Mouse (Mus musculus) heart, embryonic 16.5 days (tissue): ENCODE measurements around the gene Cpeb2. TPM values are rescaled to one million over a fixed set of nuclear protein-coding genes. Genes with fewer than 3 reads are reported as not detected.

Experiments
- ATAC-seq: fragments of 200-750 bp; cut with Nextera tagmentation; replicated peaks from 2 replicates; pipeline ENCODE4 v1.8.0; 2017; ENCODE audit warnings: moderate number of reproducible peaks; ENCODE audit not compliant: insufficient read depth, low FRiP score; ENCODE audit errors: extremely low read depth
- H3K27ac ChIP-seq: fragments of 300-500 bp; sonication (generic); 2 replicates; pipeline ENCODE4 v1.5.1; 2014; ENCODE audit warnings: mild to moderate bottlenecking, low read length, control low read depth, moderate library complexity
- H3K27me3 ChIP-seq: fragments of 300-500 bp; sonication (generic); 2 replicates; pipeline ENCODE4 v1.6.1; 2014; ENCODE audit warnings: low read length, mixed read lengths; ENCODE audit not compliant: control insufficient read depth, insufficient read depth
- H3K36me3 ChIP-seq: fragments of 300-500 bp; sonication (generic); 2 replicates; pipeline ENCODE4 v1.6.1; 2014; ENCODE audit not compliant: control insufficient read depth, insufficient read depth
- H3K4me1 ChIP-seq: fragments of 300-500 bp; sonication (generic); 2 replicates; pipeline ENCODE4 v1.6.1; 2014; ENCODE audit warnings: low read length, mixed read lengths; ENCODE audit not compliant: control insufficient read depth, insufficient read depth
- H3K4me2 ChIP-seq: fragments of 300-500 bp; sonication (generic); 2 replicates; pipeline ENCODE4 v1.6.1; 2014; ENCODE audit warnings: low read depth, mild to moderate bottlenecking, control low read depth, low read length
- H3K4me3 ChIP-seq: fragments of 300-500 bp; sonication (generic); 2 replicates; pipeline ENCODE4 v1.5.1; 2014; ENCODE audit warnings: mild to moderate bottlenecking, control low read depth, low read length
- H3K9ac ChIP-seq: fragments of 300-500 bp; sonication (generic); 2 replicates; pipeline ENCODE4 v1.6.1; 2014; ENCODE audit warnings: low read length, control low read depth
- H3K9me3 ChIP-seq: fragments of 300-500 bp; sonication (generic); replicated peaks from 2 replicates; pipeline ENCODE4 v1.6.1; 2016; ENCODE audit warnings: low read length; ENCODE audit not compliant: control insufficient read depth
- WGBS: fragments of 180-500 bp; shearing (Covaris S2); extraction: QIAGEN DNeasy Blood & Tissue Kit; methylation state at CpG from one replicate; pipeline ENCODE4 v1.1.7; 2014; 5-methylcytosine and 5-hydroxymethylcytosine counted together
- polyA plus RNA-seq: library from polyadenylated mRNA; unstranded; fragments of >200 nt; fragmentation: Nextera tagmentation; extraction: Ambion mirVana; gene quantifications from 2 replicates; pipeline ENCODE4 v1.2.1, GENCODE M21; 2015

Gene Cpeb2
- polyA plus RNA-seq, 1 experiment from 2014 or later: 4.5 TPM

GRCm38 (mm10) chr5:43235186-43235785 is 2.3 kb downstream of the Cpeb2 start:
- H3K27ac ChIP-seq: peak overlapping the region; percentile 97
- peak overlapping the region; percentile 100 for H3K9ac ChIP-seq
- H3K36me3 ChIP-seq: no peaks in the 10 kb centered on the region; the same call in 1 of the 2 replicates
- 1% methylated on average over 27 of the region's 27 CpGs for WGBS
- H3K4me1 ChIP-seq: peaks cover 10% of the 10 kb centered on the region
- no peaks in the 10 kb centered on the region for H3K9me3 ChIP-seq
- no peak for ATAC-seq
- H3K4me2 ChIP-seq: peak overlapping the region; percentile 68
- no peaks in the 10 kb centered on the region for H3K27me3 ChIP-seq
- peak overlapping the region; percentile 99 for H3K4me3 ChIP-seq

DNA sequence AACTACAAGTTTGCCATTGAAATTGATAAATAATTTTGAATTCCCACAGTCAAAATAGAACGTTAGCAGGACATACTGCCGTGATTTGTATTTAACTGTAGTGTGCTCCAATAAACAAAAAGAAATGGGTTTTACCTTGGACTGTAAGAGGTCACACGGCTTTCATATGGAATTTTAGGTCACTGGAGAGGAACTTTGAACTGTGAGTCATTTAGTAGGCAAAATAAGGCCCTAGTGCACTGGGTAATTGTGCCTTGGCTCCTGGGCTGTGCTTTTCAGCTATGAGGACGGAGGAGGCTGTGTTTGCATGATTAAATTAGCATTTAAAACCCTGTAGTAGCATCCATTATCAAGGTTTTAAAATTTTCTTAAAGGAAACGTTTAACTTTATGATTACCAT is 3.0 kb downstream of the Cpeb2 start:
- 24% methylated on average over 5 of the region's 5 CpGs for WGBS
- Histone ChIP-seq H3K9ac (peak overlapping the region; percentile 100), H3K9me3 (no peaks in the 10 kb centered on the region), H3K27me3 (no peaks in the 10 kb centered on the region), H3K4me3 (peak overlapping the region; percentile 99), H3K4me1 (peaks cover 10% of the 10 kb centered on the region), H3K27ac (peak overlapping the region; percentile 59; the same call in 1 of the 2 replicates), H3K4me2 (peak overlapping the region; percentile 68), H3K36me3 (no peaks in the 10 kb centered on the region; the same call in 1 of the 2 replicates)
- no peak for ATAC-seq

DNA sequence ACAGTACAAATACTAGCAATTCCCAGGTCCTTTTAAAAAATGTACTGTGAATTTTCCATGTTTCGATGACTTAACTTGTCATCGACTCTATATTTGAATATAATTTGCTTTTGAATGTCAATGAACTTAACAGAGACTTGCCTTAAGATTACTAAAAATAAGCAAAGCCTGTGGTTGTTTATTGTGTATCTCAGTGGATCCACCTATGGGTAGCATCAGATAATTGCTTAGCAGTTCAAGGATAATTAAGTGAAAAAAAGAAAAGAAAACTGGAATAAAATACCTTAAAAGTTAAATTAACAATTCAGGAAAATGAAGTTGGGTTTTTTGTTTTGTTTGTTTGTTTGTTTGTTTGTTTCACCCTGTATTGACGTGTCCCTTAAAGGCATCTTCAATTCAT is 3.5 kb downstream of the Cpeb2 start:
- H3K27me3 ChIP-seq: no peaks in the 10 kb centered on the region
- ATAC-seq: no peak
- H3K9ac ChIP-seq: no peak overlapping the region
- no peak overlapping the region for H3K27ac ChIP-seq
- H3K4me1 ChIP-seq: peaks cover 10% of the 10 kb centered on the region
- peak overlapping the region; percentile 57; the same call in 1 of the 2 replicates for H3K4me2 ChIP-seq
- 38% methylated on average over 3 of the region's 3 CpGs for WGBS
- H3K4me3 ChIP-seq: no peak overlapping the region
- H3K36me3 ChIP-seq: no peaks in the 10 kb centered on the region; the same call in 1 of the 2 replicates
- H3K9me3 ChIP-seq: no peaks in the 10 kb centered on the region

DNA sequence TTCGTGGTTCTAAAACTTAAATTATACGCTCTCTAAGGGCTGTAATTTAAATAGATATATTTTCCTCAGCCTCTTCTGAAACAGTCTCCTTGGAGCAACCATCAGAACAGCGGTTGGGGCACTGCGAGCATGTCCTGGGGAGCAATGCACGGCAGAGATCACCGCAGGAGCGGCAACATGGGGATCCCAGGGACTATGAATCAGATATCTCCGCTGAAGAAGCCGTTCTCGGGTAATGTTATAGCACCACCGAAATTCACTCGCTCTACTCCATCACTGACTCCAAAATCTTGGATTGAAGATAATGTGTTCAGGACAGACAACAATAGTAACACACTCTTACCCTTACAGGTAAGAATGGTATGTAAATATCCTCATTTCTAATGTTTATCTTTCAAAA is 4.3 kb downstream of the Cpeb2 start:
- Histone ChIP-seq H3K9me3 (no peaks in the 10 kb centered on the region), H3K4me2 (peak overlapping the region; percentile 57), H3K4me3 (peak overlapping the region; percentile 38), H3K27ac (no peak overlapping the region), H3K4me1 (peaks cover 12% of the 10 kb centered on the region), H3K9ac (peak overlapping the region; percentile 26), H3K27me3 (no peaks in the 10 kb centered on the region), H3K36me3 (no peaks in the 10 kb centered on the region; the same call in 1 of the 2 replicates)
- 49% methylated on average over 12 of the region's 12 CpGs for WGBS
- no peak for ATAC-seq

DNA sequence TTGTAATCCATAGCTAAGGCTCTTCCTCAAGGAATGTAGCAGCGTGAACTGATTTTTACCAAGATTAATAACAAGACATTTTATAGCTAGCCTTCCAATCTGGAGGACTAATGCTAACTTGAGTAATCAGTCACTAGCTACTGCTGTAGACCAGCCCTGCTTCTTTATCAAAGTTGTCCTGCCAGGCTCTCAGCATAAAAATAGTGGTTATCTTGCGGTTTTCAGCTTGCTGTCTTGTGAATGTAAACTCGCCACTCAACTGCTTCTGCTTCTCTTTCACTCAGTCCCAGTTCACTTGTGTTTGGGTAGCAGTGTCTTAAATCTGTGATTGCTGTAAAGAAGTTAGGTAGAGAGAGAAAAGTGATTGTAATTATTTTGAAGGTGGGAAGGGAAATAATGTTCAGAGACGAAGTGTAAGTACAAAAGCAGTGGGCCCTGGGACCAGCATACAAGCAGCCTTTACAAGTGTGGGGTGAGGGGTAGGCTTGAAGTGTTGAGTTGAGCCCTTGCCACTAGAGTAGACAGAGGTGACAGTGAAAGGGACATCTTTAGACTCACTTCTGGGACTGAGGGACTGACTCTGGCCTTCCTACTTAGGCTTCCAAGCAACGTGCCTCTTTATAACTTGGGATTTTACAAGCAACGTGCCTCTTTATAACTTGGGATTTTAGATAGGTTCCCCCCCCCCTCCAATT is 6.3 kb downstream of the Cpeb2 start:
- Histone ChIP-seq H3K4me2 (peak overlapping the region; percentile 51), H3K4me3 (peak overlapping the region; percentile 29), H3K27me3 (no peaks in the 10 kb centered on the region), H3K9me3 (no peaks in the 10 kb centered on the region), H3K36me3 (no peaks in the 10 kb centered on the region; the same call in 1 of the 2 replicates), H3K4me1 (peaks cover 12% of the 10 kb centered on the region), H3K9ac (peak overlapping the region; percentile 21; the same call in 1 of the 2 replicates), H3K27ac (peak overlapping the region; percentile 80)
- ATAC-seq: peak; percentile 78
- 43% methylated on average over 6 of the region's 6 CpGs for WGBS

DNA sequence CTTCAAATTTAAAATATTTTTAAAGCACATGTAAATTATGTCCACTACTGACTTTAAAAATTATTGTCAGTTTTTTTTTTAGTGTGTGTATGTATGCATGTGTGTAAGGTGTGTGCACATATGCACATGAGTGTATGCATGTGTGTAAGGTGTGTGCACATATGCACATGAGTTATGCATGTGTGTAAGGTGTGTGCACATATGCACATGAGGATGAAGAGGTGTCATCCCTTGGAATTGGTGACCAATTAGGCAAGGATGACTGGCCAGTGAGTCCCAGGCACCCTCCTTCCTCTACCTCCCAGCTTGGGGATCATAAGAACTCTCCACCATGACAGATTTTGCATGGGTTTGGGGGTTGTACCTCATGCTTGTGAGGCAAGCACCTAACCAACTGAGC is 7.8 kb downstream of the Cpeb2 start:
- no peak for ATAC-seq
- Histone ChIP-seq H3K4me1 (peaks cover 12% of the 10 kb centered on the region), H3K27ac (no peak overlapping the region), H3K36me3 (peaks cover 4% of the 10 kb centered on the region), H3K4me2 (no peak overlapping the region), H3K9me3 (no peaks in the 10 kb centered on the region), H3K27me3 (no peaks in the 10 kb centered on the region), H3K4me3 (no peak overlapping the region), H3K9ac (no peak overlapping the region)

GRCm38 (mm10) chr5:43246236-43246635 is 13.3 kb downstream of the Cpeb2 start:
- 64% methylated on average over 8 of the region's 8 CpGs for WGBS
- no peak overlapping the region for H3K4me2 ChIP-seq

GRCm38 (mm10) chr5:43246954-43247353 is 14.0 kb downstream of the Cpeb2 start:
- Histone ChIP-seq H3K9ac (no peak overlapping the region), H3K4me2 (no peak overlapping the region), H3K27me3 (no peaks in the 10 kb centered on the region), H3K9me3 (no peaks in the 10 kb centered on the region), H3K27ac (no peak overlapping the region; the same call in 1 of the 2 replicates), H3K4me1 (peaks cover 10% of the 10 kb centered on the region), H3K36me3 (peaks cover 4% of the 10 kb centered on the region), H3K4me3 (no peak overlapping the region)
- peak; percentile 41; the same call in 1 of the 2 replicates for ATAC-seq
- WGBS: 30% methylated on average over 6 of the region's 6 CpGs

More at GRCm38 (mm10) chr5:43246236-43246635, 13.3 kb downstream of the Cpeb2 start:
- Histone ChIP-seq H3K4me3 (no peak overlapping the region), H3K36me3 (peaks cover 4% of the 10 kb centered on the region), H3K27ac (no peak overlapping the region), H3K9ac (no peak overlapping the region), H3K27me3 (no peaks in the 10 kb centered on the region), H3K4me1 (peaks cover 12% of the 10 kb centered on the region), H3K9me3 (no peaks in the 10 kb centered on the region)
- ATAC-seq: no peak

- WGBS: 43% methylated on average over 3 of the region's 3 CpGs
- H3K4me2 ChIP-seq: no peak overlapping the region
- H3K9me3 ChIP-seq: no peaks in the 10 kb centered on the region
- peaks cover 10% of the 10 kb centered on the region for H3K4me1 ChIP-seq
- H3K27ac ChIP-seq: 0 out of 2 replicates have a peak overlapping the region, but pooled peaks have one; percentile 31
- peaks cover 9% of the 10 kb centered on the region for H3K36me3 ChIP-seq
- H3K27me3 ChIP-seq: no peaks in the 10 kb centered on the region
- H3K9ac ChIP-seq: no peak overlapping the region; the same call in 1 of the 2 replicates
- H3K4me3 ChIP-seq: no peak overlapping the region
- ATAC-seq: no peak
Measured at GRCm38 (mm10) chr5:43248001-43248430, 15.0 kb downstream of the Cpeb2 start.
